Mouse (Mus musculus): ENCODE data around the gene Timm44. TPM values are rescaled to one million over a fixed set of nuclear protein-coding genes. Genes with fewer than 3 reads are reported as not detected.

Gene Timm44
- polyA plus RNA-seq, 1 experiment from 2014 or later = 59.1 TPM

DNA sequence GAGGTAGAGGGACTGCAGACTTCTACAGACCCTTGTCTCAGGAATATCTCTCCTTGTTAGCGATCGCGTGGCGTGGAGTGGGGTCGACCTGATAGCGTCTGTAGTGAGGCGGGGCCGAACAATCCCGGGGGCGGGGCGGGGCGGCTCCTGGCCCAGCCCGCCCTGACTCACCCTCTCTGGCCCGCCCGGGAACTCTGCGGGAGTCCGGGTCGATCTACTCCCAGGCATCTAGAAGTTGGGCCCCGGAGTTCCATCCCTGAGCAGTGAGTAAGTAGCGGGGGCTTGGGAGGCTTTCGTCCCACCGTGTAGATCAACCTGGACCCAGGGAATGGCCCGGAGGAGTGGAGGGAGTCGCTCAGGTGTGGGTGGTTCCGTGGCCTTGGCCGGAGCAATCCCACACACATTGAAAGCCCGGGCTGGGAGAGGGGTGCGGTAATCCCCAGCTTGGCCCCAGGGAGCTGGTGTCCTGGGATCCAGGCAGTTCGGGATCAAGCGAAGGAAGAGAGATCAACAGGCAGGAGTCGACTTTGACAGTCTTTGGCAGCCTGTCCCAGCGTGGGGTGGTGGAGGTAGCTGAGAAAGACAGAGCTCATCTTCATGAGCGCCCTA, 48.9 kb downstream of the Timm44 start, which contains the start of gene Lrrc8e:
TSS of gene Lrrc8e (plus strand) at position 89 of the 609 bp plus-strand sequence.
- Histone ChIP-seq H3K9ac (peak within 1 kb of the TSS; percentile 13; the same call in 1 of the 2 replicates), H3K4me2 (peak within 1 kb of the TSS; percentile 55), H3K36me3 (no peaks in the 10 kb centered on the region), H3K4me1 (peaks cover 8% of the 10 kb centered on the region; the same call in 1 of the 2 replicates), H3K9me3 (no peaks in the 10 kb centered on the region), H3K4me3 (replicated peaks) (peak within 1 kb of the TSS; percentile 32), H3K27ac (no peak within 1 kb of the TSS), H3K27me3 (replicated peaks) (no peaks in the 10 kb centered on the region; the same call in none of the 2 replicates)
- ATAC-seq (ENCODE audit: insufficient read depth, low FRiP score, low read depth) = peak; percentile 72
- WGBS = 5% methylated on average over 33 of the region's 33 CpGs

DNA sequence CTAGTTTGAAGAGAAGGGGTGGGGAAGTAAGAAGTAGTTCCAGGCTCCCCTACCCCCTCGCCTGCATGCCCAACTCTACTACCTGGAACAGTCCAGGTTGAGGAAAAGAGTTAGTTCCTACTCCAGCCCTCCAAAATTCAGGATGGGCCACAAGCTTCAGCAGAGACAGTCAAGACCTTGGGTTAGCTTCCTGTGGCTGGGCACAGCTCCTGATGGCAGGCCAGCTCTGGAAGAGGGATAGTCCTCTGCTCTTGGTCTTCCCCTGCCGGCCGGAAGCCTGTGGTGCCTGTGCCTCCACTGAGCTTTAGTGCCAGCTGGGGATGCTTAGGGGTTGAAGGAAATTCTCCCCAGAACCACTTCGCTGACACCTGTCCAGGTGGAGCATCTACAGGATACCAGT, 49.4 kb downstream of the Timm44 start:
- Histone ChIP-seq H3K9me3 (no peaks in the 10 kb centered on the region), H3K27me3 (replicated peaks) (no peaks in the 10 kb centered on the region; the same call in none of the 2 replicates), H3K4me2 (peak overlapping the region; percentile 55), H3K9ac (0 out of 2 replicates have a peak overlapping the region, but pooled peaks have one; percentile 13), H3K36me3 (no peaks in the 10 kb centered on the region), H3K27ac (no peak overlapping the region), H3K4me1 (peaks cover 8% of the 10 kb centered on the region; the same call in 1 of the 2 replicates), H3K4me3 (replicated peaks) (peak overlapping the region; percentile 32)
- 32% methylated on average over 4 of the region's 4 CpGs for WGBS
- peak; percentile 29; the same call in 1 of the 2 replicates for ATAC-seq (ENCODE audit: insufficient read depth, low FRiP score, low read depth)

- Histone ChIP-seq H3K4me2 (no peak overlapping the region), H3K27ac (no peak overlapping the region), H3K4me3 (replicated peaks) (no peak overlapping the region), H3K9me3 (no peaks in the 10 kb centered on the region), H3K27me3 (replicated peaks) (peaks cover 5% of the 10 kb centered on the region), H3K4me1 (peaks cover 6% of the 10 kb centered on the region; the same call in 1 of the 2 replicates), H3K9ac (no peak overlapping the region), H3K36me3 (no peaks in the 10 kb centered on the region)
- ATAC-seq (ENCODE audit: insufficient read depth, low FRiP score, low read depth) = no peak
Observed at GRCm38 (mm10) chr8:4222059-4222458, 53.7 kb downstream of the Timm44 start.

- 90% methylated on average over 3 of the region's 3 CpGs for WGBS
- no peaks in the 10 kb centered on the region for H3K36me3 ChIP-seq
- peaks cover 12% of the 10 kb centered on the region for H3K4me1 ChIP-seq
- no peaks in the 10 kb centered on the region for H3K9me3 ChIP-seq
- ATAC-seq (ENCODE audit: insufficient read depth, low FRiP score, low read depth) = no peak
- H3K4me3 ChIP-seq (replicated peaks) = no peak overlapping the region
- no peak overlapping the region for H3K4me2 ChIP-seq
- no peak overlapping the region for H3K9ac ChIP-seq
- no peak overlapping the region for H3K27ac ChIP-seq
- H3K27me3 ChIP-seq (replicated peaks) = peaks cover 22% of the 10 kb centered on the region
Observed at GRCm38 (mm10) chr8:4219617-4220016, 56.1 kb downstream of the Timm44 start.

DNA sequence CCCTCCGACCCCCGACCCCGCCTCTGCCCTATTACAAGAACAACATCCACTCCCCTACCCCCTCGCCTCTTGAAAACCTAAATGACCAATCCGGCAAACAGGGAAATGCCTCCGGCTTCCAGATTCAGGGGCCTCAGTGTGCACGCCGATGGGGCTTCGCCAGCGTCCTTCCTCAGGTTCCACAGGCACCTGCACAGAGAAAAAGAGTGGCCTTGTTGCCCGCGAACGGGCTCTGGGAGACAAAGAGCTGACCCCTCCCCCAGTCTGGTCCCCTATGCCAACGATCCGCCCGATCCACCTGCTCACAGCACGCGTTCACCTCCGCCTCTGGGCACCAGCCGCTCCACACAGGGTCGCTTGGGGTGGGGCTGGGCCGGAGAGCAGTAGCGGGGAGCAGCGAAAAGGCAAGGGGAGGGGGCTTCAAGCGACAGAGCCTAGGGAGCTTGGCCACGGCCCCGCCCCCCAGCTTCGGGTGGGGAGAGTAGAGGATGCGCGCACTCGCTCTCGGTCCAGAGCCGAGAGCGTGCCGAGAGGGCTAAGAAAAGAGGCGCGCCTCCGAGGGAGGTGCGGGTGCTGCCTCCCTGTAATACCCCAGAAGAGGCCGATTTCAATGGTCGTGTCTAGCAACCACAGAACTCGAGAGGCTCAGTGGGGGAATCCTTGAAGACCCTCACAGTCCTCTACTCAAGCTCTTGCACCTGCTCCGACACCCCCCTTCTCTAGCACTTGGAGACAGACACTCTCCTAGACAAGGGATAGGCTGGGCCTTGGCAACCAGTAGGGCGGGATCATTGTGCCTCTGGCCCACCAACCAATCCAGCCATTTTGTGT, 58.7 kb downstream of the Timm44 start, which contains the start of gene Prr36:
TSS of gene Prr36 (minus strand) at position 669 of the 831 bp plus-strand sequence.
- Histone ChIP-seq H3K9ac (peak within 1 kb of the TSS; percentile 22; the same call in 1 of the 2 replicates), H3K36me3 (no peaks in the 10 kb centered on the region), H3K4me3 (replicated peaks) (peak within 1 kb of the TSS; percentile 53), H3K4me2 (peak within 1 kb of the TSS; percentile 93), H3K4me1 (peaks cover 30% of the 10 kb centered on the region), H3K27ac (no peak within 1 kb of the TSS), H3K9me3 (no peaks in the 10 kb centered on the region), H3K27me3 (replicated peaks) (peaks cover 22% of the 10 kb centered on the region)
- 0 out of 2 replicates have a peak, but pooled peaks have one; percentile 17 for ATAC-seq (ENCODE audit: insufficient read depth, low FRiP score, low read depth)
- 1% methylated on average over 44 of the region's 44 CpGs for WGBS

DNA sequence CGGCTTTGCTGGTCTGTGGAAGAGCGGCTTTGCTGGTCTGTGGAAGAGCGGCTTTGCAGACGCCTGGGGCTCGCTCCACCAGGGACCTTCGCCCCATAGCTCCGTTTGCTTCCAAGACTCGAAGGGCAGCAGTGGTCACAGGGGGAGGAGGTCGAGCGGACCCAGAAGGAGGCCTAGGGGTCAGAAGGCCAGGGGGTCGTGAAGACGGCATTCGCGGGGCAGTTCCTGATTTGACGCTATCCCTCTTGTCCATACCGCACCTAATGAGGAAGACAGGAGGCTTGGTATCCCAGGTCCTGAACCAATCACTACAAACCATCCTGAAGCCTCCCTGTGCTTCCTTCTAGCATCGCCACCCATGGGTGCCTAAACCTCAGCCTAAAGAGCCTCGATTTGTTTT, 59.4 kb downstream of the Timm44 start:
- Histone ChIP-seq H3K36me3 (no peaks in the 10 kb centered on the region), H3K4me3 (replicated peaks) (peak overlapping the region; percentile 53)

DNA sequence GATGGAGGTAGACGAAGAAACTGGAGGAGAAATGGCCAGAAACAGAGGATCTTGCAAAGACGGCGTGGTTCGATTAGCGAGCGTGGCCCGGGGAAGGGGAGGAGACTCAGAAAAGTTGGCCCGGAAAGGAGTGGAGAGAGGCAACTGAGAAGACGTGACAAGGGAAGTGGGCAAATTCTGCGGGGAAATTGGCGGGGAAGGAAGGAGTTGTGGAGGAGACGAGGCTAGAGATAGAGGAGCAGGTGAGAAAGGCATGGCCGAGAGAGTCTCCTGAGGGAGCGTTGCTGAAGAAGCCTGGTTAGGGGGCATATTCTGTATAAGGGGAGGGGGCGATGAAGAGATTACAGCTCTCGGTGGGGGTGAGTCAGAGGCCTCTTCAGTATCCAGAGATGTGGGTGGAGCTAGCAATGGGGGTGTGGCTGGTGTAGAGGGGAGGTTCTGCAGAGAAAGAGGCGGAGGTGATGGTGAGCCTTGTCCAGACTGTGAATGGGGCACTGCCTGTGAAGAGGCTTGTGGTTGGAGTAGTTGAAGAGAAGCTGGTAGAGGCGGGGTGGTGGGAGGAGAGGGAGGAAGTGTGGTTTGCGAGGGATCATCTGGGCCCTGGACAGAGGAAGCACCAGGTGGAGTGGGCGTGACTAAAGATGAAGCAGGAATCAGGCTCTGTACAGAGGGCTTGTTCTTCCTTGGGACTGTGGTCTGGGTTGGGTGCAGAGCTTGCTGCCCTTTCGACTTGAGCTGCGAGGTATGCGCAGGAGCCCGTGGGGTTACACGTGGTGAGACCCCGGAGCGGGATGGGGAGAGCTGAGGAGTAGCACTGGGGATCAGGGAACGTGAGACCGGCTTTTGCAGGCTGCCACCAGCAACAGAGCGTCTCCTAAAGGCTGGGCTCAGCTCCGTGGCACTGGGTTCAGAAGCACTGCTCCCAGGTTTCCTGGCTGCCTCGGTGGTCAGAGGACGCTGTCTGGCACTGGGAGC, 61.4 kb downstream of the Timm44 start:
- H3K36me3 ChIP-seq = no peaks in the 10 kb centered on the region
- H3K27me3 ChIP-seq (replicated peaks) = peaks cover 22% of the 10 kb centered on the region
- no peaks in the 10 kb centered on the region for H3K9me3 ChIP-seq
- H3K9ac ChIP-seq = no peak overlapping the region
- H3K27ac ChIP-seq = peak overlapping the region; percentile 68
- 11% methylated on average over 33 of the region's 33 CpGs for WGBS
- peak overlapping the region; percentile 48 for H3K4me3 ChIP-seq (replicated peaks)
- ATAC-seq (ENCODE audit: insufficient read depth, low FRiP score, low read depth) = peak; percentile 74
- H3K4me1 ChIP-seq = peaks cover 30% of the 10 kb centered on the region
- H3K4me2 ChIP-seq = peak overlapping the region; percentile 95

More for the DNA sequence above, 59.4 kb downstream of the Timm44 start:
- Histone ChIP-seq H3K4me2 (peak overlapping the region; percentile 93), H3K4me1 (peaks cover 30% of the 10 kb centered on the region), H3K9me3 (no peaks in the 10 kb centered on the region), H3K27ac (no peak overlapping the region), H3K9ac (no peak overlapping the region), H3K27me3 (replicated peaks) (peaks cover 22% of the 10 kb centered on the region)
- 8% methylated on average over 18 of the region's 18 CpGs for WGBS
- no peak for ATAC-seq (ENCODE audit: insufficient read depth, low FRiP score, low read depth)

- Histone ChIP-seq H3K27ac (peak overlapping the region; percentile 68), H3K4me1 (peaks cover 30% of the 10 kb centered on the region), H3K36me3 (no peaks in the 10 kb centered on the region), H3K4me3 (replicated peaks) (peak overlapping the region; percentile 48), H3K9ac (no peak overlapping the region), H3K9me3 (no peaks in the 10 kb centered on the region), H3K27me3 (replicated peaks) (peaks cover 22% of the 10 kb centered on the region), H3K4me2 (peak overlapping the region; percentile 95)
- WGBS = 3% methylated on average over 18 of the region's 18 CpGs
- ATAC-seq (ENCODE audit: insufficient read depth, low FRiP score, low read depth) = peak; percentile 68
Observed at GRCm38 (mm10) chr8:4213210-4214005, 62.3 kb downstream of the Timm44 start.

- ATAC-seq (ENCODE audit: insufficient read depth, low FRiP score, low read depth) = peak; percentile 19; the same call in 1 of the 2 replicates
Observed at GRCm38 (mm10) chr8:4212809-4213209, 62.9 kb downstream of the Timm44 start.

GRCm38 (mm10) chr8:4211097-4211496, 64.6 kb downstream of the Timm44 start:
- Histone ChIP-seq H3K27me3 (replicated peaks) (peaks cover 9% of the 10 kb centered on the region; the same call in 1 of the 2 replicates), H3K4me3 (replicated peaks) (no peak overlapping the region), H3K9me3 (no peaks in the 10 kb centered on the region), H3K36me3 (no peaks in the 10 kb centered on the region), H3K4me1 (peaks cover 40% of the 10 kb centered on the region), H3K27ac (no peak overlapping the region), H3K9ac (no peak overlapping the region), H3K4me2 (no peak overlapping the region)
- ATAC-seq (ENCODE audit: insufficient read depth, low FRiP score, low read depth) = no peak
- WGBS = 78% methylated on average over 6 of the region's 6 CpGs

More at GRCm38 (mm10) chr8:4212809-4213209, 62.9 kb downstream of the Timm44 start:
- Histone ChIP-seq H3K4me2 (peak overlapping the region; percentile 95), H3K9ac (no peak overlapping the region), H3K4me1 (peaks cover 30% of the 10 kb centered on the region), H3K4me3 (replicated peaks) (peak overlapping the region; percentile 48), H3K9me3 (no peaks in the 10 kb centered on the region), H3K27ac (peak overlapping the region; percentile 68; the same call in 1 of the 2 replicates), H3K27me3 (replicated peaks) (peaks cover 22% of the 10 kb centered on the region), H3K36me3 (no peaks in the 10 kb centered on the region)
- under 1% methylated on average over 25 of the region's 25 CpGs for WGBS
